Mouse (Mus musculus) lung, postnatal 25 days (tissue): Measurements from ENCODE around the gene Spdef.
A peak's percentile ranks its signal among the peaks of the same experiment; 100 is the strongest.

ENCODE experiments used
- DNase-seq: peaks from one replicate; pipeline ENCODE4 v3.0.0; 2022; ENCODE audit warnings: low spot score

The Spdef gene

GRCm38 (mm10) chr17:27725011-27725410, 3.7 kb downstream of the Spdef start:
- no peak for DNase-seq

- DNase-seq, result no peak
These were observed 4.4 kb downstream of the Spdef start for GRCm38 (mm10) chr17:27724327-27724726.

- DNase-seq, result no peak
These were observed 7.6 kb downstream of the Spdef start for GRCm38 (mm10) chr17:27721125-27721664.

- DNase-seq, result no peak
These were observed 8.4 kb downstream of the Spdef start for GRCm38 (mm10) chr17:27720326-27720725.

- no peak for DNase-seq
These were observed 9.1 kb downstream of the Spdef start for GRCm38 (mm10) chr17:27719663-27720062.

- no peak for DNase-seq
These were observed 10.5 kb downstream of the Spdef start for GRCm38 (mm10) chr17:27718250-27718649.

GRCm38 (mm10) chr17:27716804-27717203, 12.0 kb downstream of the Spdef start:
- peak; percentile 26 for DNase-seq

GRCm38 (mm10) chr17:27712832-27713231, 15.9 kb downstream of the Spdef start:
- DNase-seq, result peak; percentile 26

- no peak for DNase-seq
These were observed 19.1 kb downstream of the Spdef start for GRCm38 (mm10) chr17:27709650-27710049.

GRCm38 (mm10) chr17:27707954-27708661, 20.6 kb downstream of the Spdef start:
- DNase-seq, result peak; percentile 63

GRCm38 (mm10) chr17:27705661-27706060, 23.1 kb downstream of the Spdef start:
- no peak for DNase-seq

- no peak for DNase-seq
These were observed 24.7 kb downstream of the Spdef start for GRCm38 (mm10) chr17:27703961-27704621.

GRCm38 (mm10) chr17:27702518-27702917, 26.2 kb downstream of the Spdef start:
- peak; percentile 37 for DNase-seq

- no peak for DNase-seq
These were observed 26.9 kb downstream of the Spdef start for GRCm38 (mm10) chr17:27701856-27702255.

- DNase-seq, result no peak
These were observed 27.9 kb downstream of the Spdef start for GRCm38 (mm10) chr17:27700812-27701211.

- DNase-seq, result no peak
These were observed 29.0 kb downstream of the Spdef start for GRCm38 (mm10) chr17:27699641-27700244.

- DNase-seq, result no peak
These were observed 37.6 kb downstream of the Spdef start for GRCm38 (mm10) chr17:27690993-27691693.

- no peak for DNase-seq
These were observed 42.4 kb downstream of the Spdef start for GRCm38 (mm10) chr17:27686395-27686794.

- no peak for DNase-seq
These were observed 43.2 kb downstream of the Spdef start for GRCm38 (mm10) chr17:27685550-27685913.

- DNase-seq, result no peak
These were observed 43.7 kb downstream of the Spdef start for GRCm38 (mm10) chr17:27684886-27685549.

- DNase-seq, result no peak
These were observed 49.6 kb downstream of the Spdef start for GRCm38 (mm10) chr17:27678924-27679813.
